Mouse (Mus musculus) cerebellum, adult 9-11 months (tissue): ENCODE measurements around the gene Klf3.

Experiments used
- DNase-seq: peaks from one replicate; pipeline ENCODE4 v3.0.0; 2022

Gene Klf3

GRCm38 (mm10) chr5:64802795-64803719 is at the start of gene Klf3:
Gene Klf3, plus strand, starts transcription at chr5:64803388.
- peak; percentile 88 for DNase-seq

GRCm38 (mm10) chr5:64762295-64762694 is 40.9 kb upstream of the Klf3 start:
- DNase-seq: no peak

GRCm38 (mm10) chr5:64764452-64764851 is 38.7 kb upstream of the Klf3 start:
- DNase-seq: no peak

- DNase-seq: no peak
Observed at GRCm38 (mm10) chr5:64765765-64766164, 37.4 kb upstream of the Klf3 start.

- no peak for DNase-seq
Observed at GRCm38 (mm10) chr5:64766626-64767025, 36.6 kb upstream of the Klf3 start.

GRCm38 (mm10) chr5:64771619-64772018 is 31.6 kb upstream of the Klf3 start:
- no peak for DNase-seq

- DNase-seq: no peak
Observed at GRCm38 (mm10) chr5:64778211-64778610, 25.0 kb upstream of the Klf3 start.

GRCm38 (mm10) chr5:64779285-64779684 is 23.9 kb upstream of the Klf3 start:
- DNase-seq: no peak

- no peak for DNase-seq
Observed at GRCm38 (mm10) chr5:64780778-64781177, 22.4 kb upstream of the Klf3 start.

- DNase-seq: no peak
Observed at GRCm38 (mm10) chr5:64788175-64788574, 15.0 kb upstream of the Klf3 start.

- no peak for DNase-seq
Observed at GRCm38 (mm10) chr5:64798209-64798608, 5.0 kb upstream of the Klf3 start.

GRCm38 (mm10) chr5:64801545-64801944 is 1.6 kb upstream of the Klf3 start:
- DNase-seq: no peak

GRCm38 (mm10) chr5:64802143-64802542 is 1.0 kb upstream of the Klf3 start:
- DNase-seq: no peak

GRCm38 (mm10) chr5:64803720-64804462 is 703 bp downstream of the Klf3 start:
- peak; percentile 58 for DNase-seq

- DNase-seq: no peak
Observed at GRCm38 (mm10) chr5:64805131-64805872, 2.1 kb downstream of the Klf3 start.

GRCm38 (mm10) chr5:64805873-64806505 is 2.8 kb downstream of the Klf3 start:
- DNase-seq: no peak

GRCm38 (mm10) chr5:64806600-64806999 is 3.4 kb downstream of the Klf3 start:
- no peak for DNase-seq

GRCm38 (mm10) chr5:64807159-64807558 is 4.0 kb downstream of the Klf3 start:
- no peak for DNase-seq

GRCm38 (mm10) chr5:64807603-64808002 is 4.4 kb downstream of the Klf3 start:
- no peak for DNase-seq

GRCm38 (mm10) chr5:64808106-64809010 is 5.2 kb downstream of the Klf3 start:
- DNase-seq: no peak

GRCm38 (mm10) chr5:64809257-64809656 is 6.1 kb downstream of the Klf3 start:
- no peak for DNase-seq

GRCm38 (mm10) chr5:64809864-64810263 is 6.7 kb downstream of the Klf3 start:
- DNase-seq: no peak
